Mouse (Mus musculus) Muller cell, postnatal 12 days (primary cell): ENCODE measurements around the gene Ppp2r3d.
"Not testable (repeated sequence)": the region's sequence is repeated elsewhere in the genome, so short reads cannot be mapped to it uniquely, and the experiment has no call there.

Experiments
- DNase-seq: peaks from one replicate; pipeline ENCODE4 v3.0.0-alpha.2; 2015; ENCODE audit errors: inconsistent ontology term

Gene Ppp2r3d

GRCm38 (mm10) chr9:124476096-124476902, at the start of gene Ppp2r3d:
Gene Ppp2r3d (minus strand): TSS chr9:124476898.
- DNase-seq, result no peak

DNA sequence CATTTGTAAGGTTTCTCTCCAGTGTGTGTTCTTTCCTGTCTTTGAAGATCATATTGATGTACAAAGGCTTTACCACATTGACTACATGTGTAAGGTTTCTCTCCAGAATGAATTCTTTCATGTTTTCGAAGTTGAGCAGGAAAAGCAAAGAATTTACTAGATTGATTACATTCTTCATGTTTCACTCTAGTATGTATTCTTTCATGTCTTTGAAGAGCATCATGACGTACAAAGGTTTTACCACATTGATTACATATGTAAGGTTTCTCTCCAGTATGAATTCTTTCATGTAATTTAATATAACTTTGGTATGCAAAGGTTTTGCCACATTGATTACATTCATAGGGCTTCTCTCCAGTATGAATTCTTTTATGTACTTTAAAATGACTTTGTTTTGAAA, 17.0 kb upstream of the Ppp2r3d start, which contains the start of gene Gm21836:
Gene Gm21836, minus strand, starts transcription at position 101 of the 400 bp plus-strand sequence.
- not testable (repeated sequence) for DNase-seq

- not testable (repeated sequence) for DNase-seq
These were observed 3.8 kb upstream of the Ppp2r3d start for GRCm38 (mm10) chr9:124480361-124480980.

DNA sequence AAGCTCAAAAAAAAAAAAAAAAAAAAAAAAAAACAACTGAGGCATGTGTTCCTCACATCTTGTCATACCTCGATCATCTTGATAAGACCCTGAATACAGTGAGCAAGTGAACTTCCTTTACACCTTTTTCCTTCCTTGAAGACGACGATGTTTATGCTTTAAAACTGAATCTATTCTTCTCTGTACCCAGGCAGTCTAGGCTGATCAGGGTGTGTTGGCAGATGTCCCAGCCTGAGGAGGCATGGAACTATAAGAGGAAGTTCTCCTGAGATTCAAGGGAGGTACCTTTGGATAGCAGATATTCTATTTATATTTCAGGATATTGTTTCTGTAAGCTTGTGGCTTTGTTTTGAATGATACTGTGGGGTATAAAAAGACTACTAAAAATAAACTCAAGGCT, 1.4 kb upstream of the Ppp2r3d start:
- no peak for DNase-seq

DNA sequence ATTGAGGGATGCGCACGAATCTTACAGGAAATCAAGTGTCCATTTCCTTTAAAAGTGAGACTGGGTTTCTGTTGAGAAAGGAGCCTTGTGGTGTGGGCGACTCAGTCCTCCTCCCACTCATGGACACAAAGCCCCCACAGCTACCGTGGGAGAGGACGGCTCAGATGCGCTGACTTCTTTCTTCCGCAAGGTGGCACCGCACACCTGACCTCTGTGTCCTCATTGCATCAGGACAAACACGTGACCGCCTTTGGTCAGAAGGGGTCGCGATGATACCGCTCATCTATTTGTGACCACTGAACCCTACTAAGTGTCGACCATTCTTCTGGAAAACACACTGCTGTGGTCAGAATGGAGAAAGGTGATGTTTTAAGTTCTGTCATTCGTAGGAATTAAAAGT, 1.0 kb downstream of the Ppp2r3d start:
- DNase-seq, result no peak

DNA sequence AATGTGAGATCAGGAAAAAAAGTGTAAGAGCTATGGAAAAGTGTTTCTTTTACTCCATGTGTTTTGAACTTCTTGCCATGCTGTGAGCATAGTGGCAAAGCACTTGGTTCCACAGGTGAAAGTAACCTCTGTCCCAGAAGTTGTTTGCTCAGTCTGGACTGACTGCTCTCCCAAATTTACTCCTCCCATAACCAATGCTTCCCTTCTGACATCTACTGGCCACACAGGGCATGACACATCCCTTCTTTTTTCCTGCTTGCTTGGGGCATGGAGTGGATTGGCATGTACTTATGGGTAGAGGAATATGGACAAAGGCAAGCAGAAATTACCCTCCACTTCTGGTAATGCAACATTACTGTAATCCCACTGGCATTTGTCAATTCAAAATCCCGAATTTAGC, 20.1 kb downstream of the Ppp2r3d start:
- DNase-seq, result peak; percentile 27

DNA sequence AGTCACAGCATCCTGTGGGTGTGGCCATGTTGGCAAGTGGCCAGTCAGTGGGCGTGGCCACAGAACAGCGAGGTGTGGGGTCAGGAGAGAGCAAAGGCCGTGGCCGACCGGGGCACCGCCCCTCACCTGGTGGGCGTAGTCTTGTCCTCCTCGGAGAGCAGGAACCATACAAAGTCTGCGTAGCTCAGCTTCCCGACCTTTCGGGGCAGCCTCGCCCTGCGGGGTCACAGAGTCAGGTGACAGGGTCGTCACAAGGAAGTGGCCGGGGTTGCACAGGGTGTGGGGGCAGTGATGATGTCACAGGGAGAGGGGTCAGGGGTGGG, 34.2 kb downstream of the Ppp2r3d start:
- no peak for DNase-seq

GRCm38 (mm10) chr9:124441681-124442532, 34.8 kb downstream of the Ppp2r3d start:
- peak; percentile 1 for DNase-seq

- DNase-seq, result no peak
These were observed 36.0 kb downstream of the Ppp2r3d start for GRCm38 (mm10) chr9:124440724-124441045.

GRCm38 (mm10) chr9:124439848-124440723, 36.6 kb downstream of the Ppp2r3d start:
- peak; percentile 1 for DNase-seq

DNA sequence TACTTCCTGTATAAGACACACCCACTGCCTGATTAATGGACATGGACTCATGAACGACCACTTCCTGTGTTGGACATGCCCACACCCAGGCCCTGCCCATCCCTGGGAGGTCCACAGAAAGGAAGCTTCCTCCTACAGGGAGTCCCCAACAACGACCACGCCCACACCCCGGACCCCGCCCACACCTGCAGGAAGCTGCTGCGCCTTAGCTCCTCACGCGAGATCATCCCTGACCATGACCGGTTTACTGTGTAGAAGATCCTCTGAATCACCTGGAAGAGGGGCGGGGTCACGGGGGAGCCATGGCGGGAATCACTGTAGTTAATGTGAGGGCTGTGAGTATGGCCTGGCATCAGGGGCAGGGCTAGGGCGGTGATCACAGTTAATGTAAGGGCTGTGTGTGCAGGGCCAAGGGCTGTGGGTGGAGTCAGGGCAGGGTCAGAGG, 37.3 kb downstream of the Ppp2r3d start:
- DNase-seq, result peak; percentile 0

- no peak for DNase-seq
These were observed 37.9 kb downstream of the Ppp2r3d start for GRCm38 (mm10) chr9:124438686-124439346.

- peak; percentile 98 for DNase-seq
These were observed 51.2 kb downstream of the Ppp2r3d start for GRCm38 (mm10) chr9:124425411-124425885.

- peak; percentile 99 for DNase-seq
These were observed 51.9 kb downstream of the Ppp2r3d start for GRCm38 (mm10) chr9:124424542-124425410.

GRCm38 (mm10) chr9:124424292-124424541, 52.5 kb downstream of the Ppp2r3d start:
- DNase-seq, result no peak

DNA sequence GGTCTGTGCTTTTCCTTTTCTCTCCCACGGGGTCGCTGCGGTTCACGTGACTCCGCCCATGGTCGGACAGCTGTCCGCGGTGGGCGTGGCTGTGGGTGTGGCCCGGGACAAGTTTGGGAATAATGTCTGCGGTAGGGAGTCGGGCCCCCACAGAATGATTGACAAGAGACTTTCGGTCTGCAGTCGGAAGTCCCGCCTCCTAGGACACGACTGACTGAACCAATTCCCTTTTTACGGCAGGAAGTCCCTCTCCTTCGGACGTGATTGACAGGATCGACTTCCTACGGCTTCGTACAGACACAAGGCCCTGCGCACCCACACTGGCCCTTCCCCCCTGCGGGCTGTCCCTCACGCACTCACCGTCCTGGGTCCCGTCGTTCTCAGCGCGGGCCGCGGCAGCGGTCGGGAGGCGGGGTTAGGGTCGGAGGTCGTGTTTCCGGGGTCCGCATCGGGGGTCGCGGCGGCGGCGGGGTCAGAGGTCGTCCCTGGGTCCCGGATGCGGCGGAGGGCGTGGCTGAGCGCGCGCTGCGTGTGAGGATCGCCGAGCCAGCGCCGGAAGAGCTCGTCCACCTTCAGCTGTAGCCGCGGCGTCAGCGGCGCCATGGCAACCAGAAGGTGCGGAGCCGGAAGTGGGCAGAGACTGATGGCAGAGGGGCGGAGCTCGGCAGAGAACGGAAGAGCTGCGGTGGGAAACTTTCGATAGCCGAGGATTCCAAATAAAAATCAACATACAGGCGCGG, 53.0 kb downstream of the Ppp2r3d start:
- peak; percentile 99 for DNase-seq

GRCm38 (mm10) chr9:124422900-124423551, 53.7 kb downstream of the Ppp2r3d start:
- DNase-seq, result peak; percentile 100

GRCm38 (mm10) chr9:124422427-124422826, 54.3 kb downstream of the Ppp2r3d start:
- no peak for DNase-seq

DNA sequence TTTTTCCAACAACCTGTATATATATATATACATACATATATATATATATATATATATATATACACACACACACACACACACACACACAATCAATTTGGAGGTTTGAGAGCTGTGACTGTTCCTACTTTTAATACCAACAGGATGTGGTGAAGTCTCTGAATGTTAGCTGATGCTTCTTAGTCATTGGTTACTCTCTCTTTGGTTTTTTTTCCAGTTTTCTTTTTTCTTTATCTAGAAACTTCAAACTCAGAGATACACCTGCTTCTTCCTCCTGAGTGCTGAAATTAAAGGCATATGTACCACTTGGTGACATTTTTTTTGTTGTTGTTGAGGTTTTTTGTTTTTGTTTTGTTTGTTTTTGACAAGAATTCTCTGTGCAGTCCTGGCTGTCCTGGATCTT, 63.8 kb downstream of the Ppp2r3d start:
- DNase-seq, result no peak
